Mouse (Mus musculus): ENCODE data around the gene Ggt5.

DNA sequence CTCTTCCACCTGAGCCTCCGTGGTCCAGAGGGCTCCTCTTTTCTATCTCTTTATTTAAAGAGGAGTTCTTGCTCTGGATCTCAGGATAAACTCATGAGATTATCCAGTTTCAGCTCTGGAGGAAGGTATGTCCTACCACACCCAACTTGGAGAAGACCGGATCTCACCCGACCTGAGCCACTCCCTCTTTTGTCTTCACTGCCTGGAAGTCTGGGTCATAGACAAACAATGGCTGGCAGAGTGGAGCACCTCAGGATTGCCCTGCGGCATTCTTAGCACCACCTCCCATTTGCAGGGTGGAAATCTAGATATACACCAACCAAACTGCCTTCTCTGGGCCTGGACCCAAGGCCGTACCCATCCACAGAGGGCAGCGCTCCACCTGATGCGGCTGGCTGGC is 59.9 kb downstream of the Ggt5 start:
- TF ChIP-seq CTCF (IDR thresholded peaks at IDR 0.05; ENCODE audit: control insufficient read depth, insufficient read depth, low read length) = no peak
- TF ChIP-seq POLR2A (IDR thresholded peaks at IDR 0.05; ENCODE audit: borderline replicate concordance, control insufficient read depth, low read depth, low read length) = no peak

Measured in bone marrow, adult 2 months (tissue).